Mouse (Mus musculus) bone marrow macrophage, adult 2 months (primary cell): ENCODE data around the gene Hist2h3c1. TPM values are rescaled to one million over a fixed set of nuclear protein-coding genes. Genes with fewer than 3 reads are reported as not detected.
A peak's percentile ranks its signal among the peaks of the same experiment; 100 is the strongest.

Experiments used
- H3K27ac ChIP-seq: 2 replicates; pipeline ENCODE4 v1.5.1; 2012; ENCODE audit warnings: low read depth, low read length; ENCODE audit not compliant: insufficient read depth
- H3K4me1 ChIP-seq: 2 replicates; pipeline ENCODE4 v1.6.1; 2012; ENCODE audit warnings: low read length; ENCODE audit not compliant: control insufficient read depth, insufficient read depth
- H3K4me3 ChIP-seq: 2 replicates; pipeline ENCODE4 v1.5.1; 2012; ENCODE audit warnings: mild to moderate bottlenecking, low read length, moderate library complexity; ENCODE audit not compliant: insufficient read depth
- CTCF ChIP-seq: IDR thresholded peaks from 2 replicates; pipeline ENCODE4 v1.5.1; 2012; ENCODE audit warnings: low read depth, mild to moderate bottlenecking, low read length, moderate library complexity
- POLR2A ChIP-seq: IDR thresholded peaks from 2 replicates; pipeline ENCODE4 v1.6.1; 2012; ENCODE audit warnings: mild to moderate bottlenecking, low read depth, low read length, borderline replicate concordance
- polyA plus RNA-seq: library from polyadenylated mRNA; stranded (reverse); fragments of >200 nt; gene quantifications from 2 replicates; pipeline ENCODE4 v1.2.4, GENCODE M21; 2012; ENCODE audit not compliant: missing spikeins, insufficient read depth, insufficient read length

Hist2h3c1 gene
- polyA plus RNA-seq, 1 experiment = 4.9 TPM

DNA sequence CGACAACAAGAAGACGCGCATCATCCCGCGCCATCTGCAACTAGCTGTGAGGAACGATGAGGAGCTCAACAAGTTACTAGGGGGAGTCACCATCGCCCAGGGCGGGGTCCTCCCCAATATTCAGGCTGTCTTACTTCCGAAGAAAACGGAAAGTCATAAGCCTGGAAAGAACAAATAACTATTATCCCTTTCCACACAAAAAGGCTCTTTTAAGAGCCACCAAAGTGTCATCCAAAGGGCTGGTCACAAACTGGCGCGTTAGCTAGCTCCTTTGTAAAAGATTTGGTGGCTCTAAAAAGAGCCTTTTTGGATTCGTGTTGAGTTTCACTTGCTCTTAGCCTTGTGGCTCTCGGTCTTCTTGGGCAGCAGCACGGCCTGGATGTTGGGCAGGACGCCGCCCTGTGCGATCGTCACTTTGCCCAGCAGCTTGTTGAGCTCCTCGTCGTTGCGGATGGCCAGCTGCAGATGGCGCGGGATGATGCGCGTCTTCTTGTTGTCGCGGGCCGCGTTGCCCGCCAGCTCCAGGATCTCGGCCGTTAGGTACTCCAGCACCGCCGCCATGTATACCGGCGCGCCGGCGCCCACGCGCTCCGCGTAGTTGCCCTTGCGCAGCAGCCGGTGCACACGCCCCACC lies 26.2 kb upstream of the Hist2h3c1 start:
- TF ChIP-seq POLR2A = 0 out of 2 replicates have a peak, but pooled peaks have one; percentile 3
- peaks cover 20% of the 10 kb centered on the region for H3K4me1 ChIP-seq
- H3K27ac ChIP-seq = peak overlapping the region; percentile 94
- peak overlapping the region; percentile 83 for H3K4me3 ChIP-seq

DNA sequence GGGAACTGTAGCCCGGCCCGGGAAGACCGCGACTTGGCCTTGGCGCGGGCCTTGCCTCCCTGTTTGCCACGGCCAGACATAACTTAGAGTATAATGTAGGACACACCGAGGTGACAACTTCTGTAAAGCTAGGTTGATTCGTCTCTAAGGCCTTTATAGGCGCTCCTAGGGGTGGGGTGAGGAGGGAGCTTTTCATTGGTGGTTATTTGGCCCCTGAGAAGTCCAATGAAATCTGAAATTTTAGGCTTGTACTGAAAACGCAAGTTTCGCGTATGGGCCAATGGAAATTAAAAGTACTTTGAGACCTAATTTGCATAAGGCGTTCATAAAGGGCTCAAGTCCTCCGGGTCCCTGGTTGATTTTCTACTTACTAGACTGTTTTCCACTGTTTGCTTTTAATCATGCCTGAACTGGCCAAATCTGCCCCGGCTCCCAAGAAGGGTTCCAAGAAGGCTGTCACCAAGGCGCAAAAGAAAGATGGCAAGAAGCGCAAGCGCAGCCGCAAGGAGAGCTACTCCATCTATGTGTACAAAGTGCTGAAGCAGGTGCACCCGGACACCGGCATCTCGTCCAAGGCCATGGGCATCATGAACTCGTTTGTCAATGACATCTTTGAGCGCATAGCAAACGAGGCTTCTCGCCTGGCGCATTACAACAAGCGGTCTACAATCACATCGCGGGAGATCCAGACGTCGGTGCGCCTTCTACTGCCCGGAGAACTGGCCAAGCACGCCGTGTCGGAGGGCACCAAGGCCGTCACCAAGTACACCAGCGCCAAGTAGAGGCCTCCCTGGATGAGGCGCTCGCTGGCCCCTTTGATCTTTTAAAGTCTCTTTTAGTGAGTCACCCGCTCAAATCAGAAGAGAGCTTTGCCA lies 25.5 kb upstream of the Hist2h3c1 start, which contains the start of the genes Hist2h2ac and Hist2h2be:
Gene Hist2h2ac, minus strand, starts transcription at position 116 of the 875 bp plus-strand sequence.
Gene Hist2h2be, plus strand, starts transcription at position 355 of the 875 bp plus-strand sequence.
- Histone ChIP-seq H3K4me3 (peak within 1 kb of the TSS; percentile 83), H3K27ac (peak within 1 kb of the TSS; percentile 94), H3K4me1 (peaks cover 27% of the 10 kb centered on the region)
- TF ChIP-seq CTCF (no peak), POLR2A (0 out of 2 replicates have a peak, but pooled peaks have one; percentile 85)

DNA sequence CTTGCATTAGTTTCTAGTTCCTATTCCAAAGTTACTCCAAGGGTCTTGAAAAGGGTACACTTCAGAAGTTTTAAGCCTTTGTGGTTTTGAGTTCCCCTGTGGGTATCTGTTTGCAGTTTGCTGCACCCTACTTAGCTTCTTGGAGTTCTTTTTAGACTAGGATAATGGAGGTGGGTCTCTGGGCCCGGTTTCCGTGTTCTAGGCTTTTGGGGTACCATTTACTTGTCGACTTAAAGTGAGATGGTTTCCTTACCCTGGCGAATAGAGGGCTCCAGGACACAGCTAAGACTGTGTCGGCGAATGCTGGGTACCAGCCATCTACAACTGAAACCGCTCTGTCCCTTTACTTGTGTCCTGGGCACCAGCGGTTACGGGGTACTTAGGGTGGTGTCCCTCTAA lies 24.8 kb upstream of the Hist2h3c1 start:
- H3K27ac ChIP-seq = peak overlapping the region; percentile 80
- peak overlapping the region; percentile 69 for H3K4me3 ChIP-seq
- TF ChIP-seq POLR2A (no peak), CTCF (no peak)
- H3K4me1 ChIP-seq = peaks cover 31% of the 10 kb centered on the region

DNA sequence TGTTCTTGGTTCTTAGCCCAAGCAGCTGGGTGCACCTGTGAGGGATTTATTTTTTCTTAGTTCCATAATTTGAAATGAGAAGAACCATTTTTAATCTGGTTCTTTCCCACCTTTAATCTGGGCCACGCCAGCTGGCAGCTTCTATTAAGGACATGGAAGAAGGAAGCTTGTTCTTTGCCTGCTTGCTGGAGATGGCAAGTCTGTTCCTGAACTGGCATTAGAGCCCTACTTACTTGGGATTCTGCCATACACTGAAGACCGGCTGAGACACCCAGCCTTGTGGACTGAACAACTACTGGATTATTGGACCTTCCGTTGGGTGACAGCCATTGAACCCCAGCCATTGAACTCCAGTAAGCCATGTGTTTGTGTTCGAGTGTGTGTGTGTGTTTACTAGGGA lies 23.7 kb upstream of the Hist2h3c1 start:
- TF ChIP-seq POLR2A (no peak), CTCF (no peak)
- Histone ChIP-seq H3K27ac (peak overlapping the region; percentile 80), H3K4me3 (peak overlapping the region; percentile 50), H3K4me1 (peaks cover 40% of the 10 kb centered on the region)

DNA sequence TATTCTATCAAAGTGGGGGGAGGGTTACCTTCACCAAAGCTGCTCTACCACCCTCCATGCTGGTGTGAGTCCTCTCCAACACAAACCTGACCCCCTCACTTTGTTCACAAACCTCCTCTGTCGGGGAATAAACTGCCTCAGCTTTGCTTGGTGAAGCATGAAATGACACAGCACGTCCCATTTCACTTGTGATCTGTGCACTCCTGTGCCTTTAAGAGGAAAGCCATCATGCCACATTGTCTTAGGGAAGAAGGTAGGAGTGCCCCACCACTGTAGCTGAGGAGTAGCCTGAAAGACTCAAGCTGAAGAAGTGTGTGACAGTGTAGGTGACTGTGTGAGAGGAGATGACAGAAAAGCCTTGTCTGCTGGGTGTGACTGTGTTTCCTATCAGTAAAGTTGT lies 21.1 kb upstream of the Hist2h3c1 start:
- TF ChIP-seq CTCF = no peak
- TF ChIP-seq POLR2A = no peak
- Histone ChIP-seq H3K27ac (peak overlapping the region; percentile 83), H3K4me1 (peaks cover 62% of the 10 kb centered on the region), H3K4me3 (peak overlapping the region; percentile 7)

DNA sequence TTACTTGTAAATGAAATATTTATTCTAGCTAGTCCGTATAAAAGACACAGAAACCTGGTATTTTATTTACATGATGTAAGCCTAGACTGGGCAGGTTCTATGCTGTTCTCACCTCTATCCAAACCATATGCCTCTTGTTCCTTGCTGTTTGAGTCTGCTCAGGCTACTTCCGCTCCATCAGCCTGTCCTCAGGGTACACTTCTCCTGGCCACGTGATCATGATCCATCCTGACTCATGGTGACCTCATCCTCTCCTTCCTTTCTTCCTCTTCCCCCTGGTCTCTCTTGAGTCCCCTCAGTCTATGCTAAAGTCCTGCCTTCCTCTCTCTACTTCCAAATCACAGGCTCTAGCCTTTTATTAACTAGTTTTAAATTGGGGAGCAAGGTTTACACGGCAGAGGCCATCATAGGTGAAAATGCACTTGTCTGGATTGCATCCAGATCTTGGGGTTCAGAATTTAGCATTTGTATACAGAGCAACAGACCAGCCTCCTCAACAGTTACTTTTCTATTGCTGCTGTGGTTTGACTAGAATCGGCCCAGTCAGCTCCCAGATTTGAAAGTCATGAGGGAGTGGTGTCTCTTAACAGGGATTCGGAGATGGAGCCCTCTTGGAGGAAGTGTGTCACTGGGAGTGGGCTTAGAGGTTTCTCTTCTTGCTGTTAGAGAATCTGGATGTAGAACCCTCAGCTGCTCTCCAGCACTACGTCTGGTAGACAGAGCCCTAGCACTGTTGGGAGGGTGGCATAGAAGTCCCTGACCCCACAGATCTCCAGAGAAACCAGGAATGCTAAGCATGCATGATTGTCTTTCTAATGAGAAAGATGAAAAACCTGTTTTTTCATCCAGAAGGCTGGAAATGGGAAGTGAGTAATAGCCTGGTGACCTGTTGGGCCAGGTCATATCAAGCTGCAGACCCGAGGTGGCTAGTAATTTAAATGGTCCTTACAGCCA lies 19.5 kb upstream of the Hist2h3c1 start:
- peak overlapping the region; percentile 93 for H3K27ac ChIP-seq
- H3K4me3 ChIP-seq = peak overlapping the region; percentile 11; the same call in 1 of the 2 replicates
- TF ChIP-seq POLR2A (no peak), CTCF (no peak)
- peaks cover 70% of the 10 kb centered on the region for H3K4me1 ChIP-seq

DNA sequence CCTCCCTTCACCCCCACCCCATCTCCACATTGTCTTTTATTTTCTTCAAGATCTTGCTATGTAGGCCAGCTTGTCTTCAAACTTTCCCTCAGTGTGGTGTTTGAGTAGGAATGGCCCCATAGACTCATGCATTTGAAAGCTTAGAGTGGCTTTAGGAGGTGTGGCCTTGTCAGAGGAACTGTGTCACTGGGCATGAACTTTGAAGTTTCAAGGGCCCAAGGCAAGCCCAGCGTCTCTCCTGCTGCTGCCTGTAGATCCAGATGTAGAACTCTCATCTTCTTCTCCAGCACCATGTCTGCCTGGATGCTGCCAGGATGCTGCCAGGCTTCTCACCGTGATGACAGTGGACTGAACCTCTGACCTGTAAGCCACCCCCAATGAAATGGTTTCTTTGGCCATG lies 17.7 kb upstream of the Hist2h3c1 start:
- TF ChIP-seq CTCF = no peak
- TF ChIP-seq POLR2A = no peak
- Histone ChIP-seq H3K27ac (peak overlapping the region; percentile 28; the same call in 1 of the 2 replicates), H3K4me1 (peaks cover 66% of the 10 kb centered on the region), H3K4me3 (no peak overlapping the region)

DNA sequence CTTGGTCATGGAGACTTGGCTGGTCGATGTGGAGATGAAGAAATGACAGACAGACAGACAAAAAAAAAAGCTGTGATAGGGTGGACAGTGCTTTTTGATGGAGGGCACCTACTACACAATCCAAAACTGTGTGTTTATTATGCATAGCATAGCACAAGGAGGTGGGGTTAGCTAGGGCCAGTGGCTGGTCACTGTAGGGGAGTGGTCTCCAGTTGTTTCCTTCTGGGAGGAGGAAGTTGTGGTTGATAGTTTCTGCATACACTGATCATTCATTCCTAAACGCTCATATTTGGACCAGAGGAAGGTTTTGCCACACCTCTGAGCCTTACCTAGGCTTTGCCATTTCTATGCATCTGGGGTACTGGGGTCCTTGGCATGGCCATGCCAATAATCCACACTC lies 16.1 kb upstream of the Hist2h3c1 start:
- Histone ChIP-seq H3K4me3 (no peak overlapping the region), H3K27ac (no peak overlapping the region), H3K4me1 (peaks cover 52% of the 10 kb centered on the region)
- TF ChIP-seq CTCF (no peak), POLR2A (no peak)
